Mouse (Mus musculus) CH12.LX (cell line): Measurements from ENCODE around the gene Cyth3. TPM values are rescaled to one million over a fixed set of nuclear protein-coding genes. Genes with fewer than 3 reads are reported as not detected.

Experiments
- DNase-seq: peaks from one replicate; pipeline ENCODE4 v3.0.0-alpha.2; 2013; ENCODE audit errors: extremely low read depth
- H3K27ac ChIP-seq: 2 replicates; pipeline ENCODE4 v1.5.1; 2012; ENCODE audit warnings: low read depth, mild to moderate bottlenecking, control low read depth, moderate library complexity; ENCODE audit not compliant: insufficient read depth
- H3K27me3 ChIP-seq: replicated peaks from 2 replicates; pipeline ENCODE3; 2012; ENCODE audit warnings: inconsistent platforms
- H3K36me3 ChIP-seq, 2 experiments: replicated peaks in 1 of 2; 2 replicates each; pipeline versions ENCODE3 to v1.6.1; 2012; ENCODE audit warnings: inconsistent platforms in 1 of 2, low read length in 1 of 2, mild to moderate bottlenecking in 1 of 2, mixed read lengths in 1 of 2, moderate library complexity in 1 of 2; ENCODE audit not compliant: control insufficient read depth in 1 of 2, insufficient read depth in 1 of 2
- H3K4me1 ChIP-seq, 2 experiments: 2 replicates each; pipeline ENCODE4 v1.6.1; 2012; ENCODE audit warnings: inconsistent platforms in 1 of 2, moderate library complexity in 1 of 2; ENCODE audit not compliant: insufficient read depth in 2 of 2, control insufficient read depth in 1 of 2
- H3K4me2 ChIP-seq: 2 replicates; pipeline ENCODE4 v1.6.1; 2012; ENCODE audit warnings: low read depth, mild to moderate bottlenecking, control low read depth; ENCODE audit not compliant: poor library complexity, insufficient read depth, severe bottlenecking
- H3K4me3 ChIP-seq, 3 experiments: fragments of 150-350 bp in 1 of 3; sonication (generic) in 1 of 3; replicated peaks in 1 of 3; 2 replicates each; pipeline versions ENCODE3 to v1.5.1; 2011 to 2012; ENCODE audit warnings: low read depth in 2 of 3, low read length in 2 of 3, mild to moderate bottlenecking in 2 of 3, moderate library complexity in 2 of 3, control low read depth in 1 of 3, improper control_type of control experiment in 1 of 3, inconsistent platforms in 1 of 3, mixed read lengths in 1 of 3; ENCODE audit not compliant: poor library complexity in 1 of 3
- H3K79me2 ChIP-seq: replicated peaks from 2 replicates; pipeline ENCODE4 v1.6.1; 2012; ENCODE audit warnings: mild to moderate bottlenecking, moderate library complexity; ENCODE audit not compliant: control insufficient read depth, poor library complexity, insufficient read depth, severe bottlenecking; ENCODE audit errors: extremely low read depth
- H3K9ac ChIP-seq: 2 replicates; pipeline ENCODE4 v1.6.1; 2012; ENCODE audit warnings: low read depth, mild to moderate bottlenecking, control low read depth, moderate library complexity; ENCODE audit not compliant: insufficient read depth
- H3K9me3 ChIP-seq: replicated peaks from 2 replicates; pipeline ENCODE3; 2012; ENCODE audit warnings: low read length, inconsistent platforms, mixed read lengths
- CHD1 ChIP-seq: IDR thresholded peaks from 2 replicates; pipeline ENCODE4 v1.6.1; 2012; ENCODE audit warnings: low read depth, low read length, improper control_type of control experiment, inconsistent platforms
- CHD2 ChIP-seq: IDR thresholded peaks from 2 replicates; pipeline ENCODE4 v1.6.1; 2011; ENCODE audit warnings: low read length, improper control_type of control experiment
- CTCF ChIP-seq, 2 experiments: IDR thresholded peaks in 1 of 2; conservative IDR thresholded peaks in 1 of 2; 2 replicates each; pipeline ENCODE4 v1.5.1; 2011 to 2012; ENCODE audit warnings: low read depth in 2 of 2, low read length in 2 of 2, improper control_type of control experiment in 1 of 2, inconsistent platforms in 1 of 2, mild to moderate bottlenecking in 1 of 2, moderate library complexity in 1 of 2
- E2F4 ChIP-seq: IDR thresholded peaks from 2 replicates; pipeline ENCODE4 v1.6.1; 2011; ENCODE audit warnings: low read depth, low read length, improper control_type of control experiment; ENCODE audit not compliant: insufficient replicate concordance
- ELF1 ChIP-seq: IDR thresholded peaks from 2 replicates; pipeline ENCODE4 v1.6.1; 2014; ENCODE audit warnings: low read depth, mild to moderate bottlenecking, inconsistent platforms, low read length, improper control_type of control experiment
- JUN ChIP-seq: IDR thresholded peaks from 2 replicates; pipeline ENCODE4 v1.6.1; 2011; ENCODE audit warnings: low read depth, mild to moderate bottlenecking, low read length, improper control_type of control experiment, moderate library complexity; ENCODE audit not compliant: insufficient read depth
- JUND ChIP-seq: conservative IDR thresholded peaks from 2 replicates; pipeline ENCODE4 v1.6.1; 2011; ENCODE audit warnings: low read depth, low read length, improper control_type of control experiment
- MEF2A ChIP-seq: IDR thresholded peaks from 2 replicates; pipeline ENCODE4 v1.6.1; 2014; ENCODE audit warnings: low read depth, mild to moderate bottlenecking, inconsistent platforms, low read length, improper control_type of control experiment, borderline replicate concordance
- MYC ChIP-seq: IDR thresholded peaks from 2 replicates; pipeline ENCODE4 v1.6.1; 2011; ENCODE audit warnings: low read depth, mild to moderate bottlenecking, improper control_type of control experiment, low read length
- NELFE ChIP-seq: IDR thresholded peaks from 2 replicates; pipeline ENCODE4 v1.6.1; 2011; ENCODE audit warnings: low read depth, low read length, improper control_type of control experiment
- NRF1 ChIP-seq: IDR thresholded peaks from 2 replicates; pipeline ENCODE4 v1.6.1; 2014; ENCODE audit warnings: low read depth, mild to moderate bottlenecking, inconsistent platforms, low read length, improper control_type of control experiment, moderate library complexity
- PAX5 ChIP-seq: IDR thresholded peaks from 2 replicates; pipeline ENCODE4 v1.6.1; 2012; ENCODE audit warnings: low read length, inconsistent platforms, mixed read lengths
- POLR2A ChIP-seq: IDR thresholded peaks from 2 replicates; pipeline ENCODE4 v1.6.1; 2011; ENCODE audit warnings: low read depth, mild to moderate bottlenecking, improper control_type of control experiment, low read length
- SMC3 ChIP-seq: IDR thresholded peaks from 2 replicates; pipeline ENCODE4 v1.6.1; 2011; ENCODE audit warnings: low read depth, low read length, improper control_type of control experiment
- TBP ChIP-seq: conservative IDR thresholded peaks from 2 replicates; pipeline ENCODE4 v1.6.1; 2011; ENCODE audit warnings: low read depth, low read length, improper control_type of control experiment
- TCF12 ChIP-seq: IDR thresholded peaks from 2 replicates; pipeline ENCODE4 v1.6.1; 2014; ENCODE audit warnings: low read depth, mild to moderate bottlenecking, inconsistent platforms, low read length, improper control_type of control experiment
- UBTF ChIP-seq: IDR thresholded peaks from 2 replicates; pipeline ENCODE4 v1.6.1; 2012; ENCODE audit warnings: low read depth, mild to moderate bottlenecking, inconsistent platforms, low read length, improper control_type of control experiment, moderate library complexity
- ZC3H11A ChIP-seq: IDR thresholded peaks from 2 replicates; pipeline ENCODE4 v1.6.1; 2012; ENCODE audit warnings: low read depth, mild to moderate bottlenecking, inconsistent platforms, low read length, improper control_type of control experiment
- ZKSCAN1 ChIP-seq: IDR thresholded peaks from 2 replicates; pipeline ENCODE4 v1.6.1; 2012; ENCODE audit warnings: low read depth, inconsistent platforms, low read length, improper control_type of control experiment, borderline replicate concordance
- ZNF384 ChIP-seq: IDR thresholded peaks from 2 replicates; pipeline ENCODE4 v1.6.1; 2012; ENCODE audit warnings: low read depth, low read length, improper control_type of control experiment, inconsistent platforms
- dilution Hi-C: fragments of 300-500 bp; cut with MboI; formaldehyde crosslinking; loops from 2 replicates; pipeline ENCODE4 v1.14.3; 2020; ENCODE audit warnings: low sequenced_read_pairs; ENCODE audit not compliant: extremely low pct_unique_long_range_greater_than_20kb, extremely low pct_ligation_motif_present
- in situ Hi-C: fragments of 300-500 bp; cut with MboI; formaldehyde crosslinking; loops from 3 replicates; pipeline ENCODE4 v1.14.3; 2019; ENCODE audit warnings: low sequenced_read_pairs, low pct_ligation_motif_present, low pct_unique_long_range_greater_than_20kb, mixed read lengths
- polyA plus RNA-seq: library from polyadenylated mRNA; unstranded; fragments of >175 nt; gene quantifications from 2 replicates; pipeline ENCODE4 v1.2.1, GENCODE M21; 2012; ENCODE audit warnings: low read depth; ENCODE audit not compliant: insufficient read length
- total RNA-seq, 2 experiments: library from RNA; depleted of rRNA; stranded (reverse); fragments of 300-350 nt in 1 of 2; fragments of >200 nt in 1 of 2; gene quantifications; 2 replicates each; pipeline ENCODE4 v1.2.3; 2012 to 2014

Gene Cyth3
- total and polyA plus RNA-seq, 3 experiments = 3.3 to 5.4 (median 4.8) TPM

DNA sequence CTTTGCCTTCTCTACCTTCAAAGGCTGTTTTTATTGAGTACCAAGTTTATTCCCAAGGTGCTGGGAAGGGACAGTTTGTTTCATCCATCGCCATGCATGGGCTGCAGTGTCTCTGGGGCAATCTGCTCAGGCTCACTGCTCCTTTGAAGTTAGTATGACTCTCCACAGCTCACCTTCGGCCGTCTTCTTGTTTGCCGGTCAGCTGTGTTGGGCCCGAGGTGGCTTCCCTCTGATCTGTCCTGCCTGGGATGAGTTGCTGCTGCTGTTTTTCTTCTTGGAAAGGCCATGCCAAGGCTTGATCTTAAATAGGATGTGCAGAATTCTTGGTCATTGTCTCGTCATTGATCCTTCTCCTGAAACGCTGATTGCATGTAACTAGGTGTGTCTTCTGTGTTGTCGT is 9.3 kb downstream of the Cyth3 start:
- TF ChIP-seq ZC3H11A (no peak), PAX5 (no peak), POLR2A (no peak), TCF12 (no peak), JUN (no peak), ZKSCAN1 (no peak), E2F4 (no peak), TBP (no peak), ELF1 (no peak), MEF2A (no peak), SMC3 (no peak), NRF1 (no peak), CHD2 (no peak)
- H3K27me3 ChIP-seq = no peaks in the 10 kb centered on the region
- H3K4me2 ChIP-seq = no peak overlapping the region
- no peak overlapping the region for H3K9ac ChIP-seq
- in situ Hi-C loops (no loop called here), dilution Hi-C loops (no loop called here)
- no peak for DNase-seq
- H3K27ac ChIP-seq = no peak overlapping the region
- peaks cover 5% of the 10 kb centered on the region for H3K9me3 ChIP-seq
- H3K4me3 ChIP-seq = no peak overlapping the region
- peaks cover 9 to 14% of the 10 kb centered on the region in 2 experiments for H3K4me1 ChIP-seq
- H3K79me2 ChIP-seq = no peaks in the 10 kb centered on the region
- H3K36me3 ChIP-seq = no peaks in the 10 kb centered on the region

DNA sequence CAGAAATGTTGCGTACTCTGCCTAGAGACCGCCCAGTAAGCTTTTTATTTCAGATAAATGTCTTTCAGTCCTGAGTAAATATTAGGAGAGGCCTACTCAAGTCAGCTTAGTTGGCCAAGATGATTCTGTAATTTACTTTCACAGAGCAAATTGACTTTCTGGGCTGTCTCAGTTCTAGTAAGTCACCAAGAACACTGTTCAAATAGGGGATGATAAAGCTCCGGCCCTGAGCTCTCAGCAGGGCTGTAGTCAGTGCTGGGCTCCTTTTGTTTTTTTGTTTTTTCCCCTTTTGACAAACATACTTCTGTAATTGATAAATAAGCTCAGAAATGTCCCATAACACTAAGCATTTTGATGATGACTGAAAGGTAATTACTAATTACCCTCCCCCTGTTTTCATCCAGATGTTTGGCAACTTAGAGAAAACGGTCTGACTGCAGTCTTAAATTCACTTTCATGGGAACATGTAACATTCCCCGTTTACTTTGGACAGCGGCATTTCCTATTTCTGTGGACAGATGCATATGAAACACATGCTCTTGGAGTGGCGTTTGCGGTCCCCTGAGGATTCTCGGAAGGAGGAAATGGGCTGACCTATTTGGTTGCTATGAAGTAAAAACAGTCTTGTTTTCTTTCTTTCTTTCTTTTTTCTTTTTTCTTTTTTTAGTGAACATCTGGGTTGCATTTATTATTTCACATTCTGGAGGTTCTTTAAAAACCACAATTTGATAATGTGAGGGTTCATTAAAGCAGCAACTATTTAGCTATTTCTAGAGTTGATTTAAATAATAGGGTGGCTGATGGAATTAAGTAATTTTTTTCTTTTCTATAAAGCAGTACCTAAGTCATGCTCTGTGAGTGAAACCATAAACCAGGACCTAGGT is 10.7 kb downstream of the Cyth3 start:
- Histone ChIP-seq H3K27ac (no peak overlapping the region), H3K79me2 (no peaks in the 10 kb centered on the region), H3K4me2 (0 out of 2 replicates have a peak overlapping the region, but pooled peaks have one; percentile 2), H3K36me3 (no peaks in the 10 kb centered on the region), H3K4me1 (peaks cover 9 to 14% of the 10 kb centered on the region in 2 experiments), H3K9ac (no peak overlapping the region), H3K27me3 (no peaks in the 10 kb centered on the region), H3K4me3 (no peak overlapping the region), H3K9me3 (peaks cover 5% of the 10 kb centered on the region)
- TF ChIP-seq MYC (no peak), ZKSCAN1 (no peak), UBTF (no peak), POLR2A (no peak), NRF1 (no peak), NELFE (no peak), ZC3H11A (no peak), JUND (no peak), CHD2 (no peak), CTCF (conservative IDR thresholded peaks at IDR 0.05 in 1 of 2, IDR thresholded peaks at IDR 0.05 in 1 of 2; ENCODE audit: low read depth in 2 of 2, low read length in 2 of 2) (no peak), ZNF384 (no peak), CHD1 (no peak)
- peak; percentile 34 for DNase-seq
- in situ Hi-C loops (no loop called here), dilution Hi-C loops (no loop called here)
